Mouse (Mus musculus) kidney, adult 2 months (tissue): ENCODE results near the gene Gmds. TPM values are rescaled to one million over a fixed set of nuclear protein-coding genes. Genes with fewer than 3 reads are reported as not detected.

Experiments
- DNase-seq: peaks from one replicate; pipeline ENCODE4 v3.0.0; 2021
- H3K27ac ChIP-seq: fragments of 200-500 bp; 2 replicates; pipeline ENCODE4 v1.5.1; 2012; ENCODE audit warnings: low read depth, low read length, control low read depth, inconsistent platforms; ENCODE audit not compliant: insufficient read depth
- H3K27me3 ChIP-seq: fragments of 200-500 bp; replicated peaks from 2 replicates; pipeline ENCODE4 v1.6.1; 2012; ENCODE audit warnings: mild to moderate bottlenecking, moderate library complexity, low read length, inconsistent platforms; ENCODE audit not compliant: control insufficient read depth, insufficient read depth
- H3K36me3 ChIP-seq: fragments of 200-500 bp; 2 replicates; pipeline ENCODE4 v1.6.1; 2012; ENCODE audit warnings: mild to moderate bottlenecking, moderate library complexity, low read length, inconsistent platforms; ENCODE audit not compliant: control insufficient read depth, insufficient read depth
- H3K4me1 ChIP-seq: fragments of 200-500 bp; 2 replicates; pipeline ENCODE4 v1.6.1; 2011; ENCODE audit warnings: low read length; ENCODE audit not compliant: control insufficient read depth, insufficient read depth
- H3K4me3 ChIP-seq: fragments of 200-500 bp; 2 replicates; pipeline ENCODE4 v1.5.1; 2011; ENCODE audit warnings: mild to moderate bottlenecking, low read depth, low read length, control low read depth; ENCODE audit not compliant: insufficient read depth
- CTCF ChIP-seq: fragments of 200-500 bp; conservative IDR thresholded peaks from 2 replicates; pipeline ENCODE4 v1.5.1; 2011; ENCODE audit warnings: low read depth, mild to moderate bottlenecking, control low read depth, low read length, moderate library complexity, mixed read lengths; ENCODE audit not compliant: insufficient read depth, insufficient read length
- POLR2A ChIP-seq: fragments of 200-500 bp; IDR thresholded peaks from one replicate; pipeline ENCODE4 v1.6.1; 2011; ENCODE audit warnings: low read depth, low read length, control low read depth
- WGBS: fragments of 180-500 bp; shearing (Covaris S2); methylation state at CpG from one replicate; pipeline ENCODE4 v1.1.7; 2018; 5-methylcytosine and 5-hydroxymethylcytosine counted together
- polyA plus RNA-seq: library from polyadenylated mRNA; depleted of rRNA; stranded (reverse); fragments of >200 nt; gene quantifications from 2 replicates; pipeline ENCODE4 v1.2.3, GENCODE M21; 2012

Gene Gmds
- polyA plus RNA-seq, 1 experiment: 15.7 TPM

DNA sequence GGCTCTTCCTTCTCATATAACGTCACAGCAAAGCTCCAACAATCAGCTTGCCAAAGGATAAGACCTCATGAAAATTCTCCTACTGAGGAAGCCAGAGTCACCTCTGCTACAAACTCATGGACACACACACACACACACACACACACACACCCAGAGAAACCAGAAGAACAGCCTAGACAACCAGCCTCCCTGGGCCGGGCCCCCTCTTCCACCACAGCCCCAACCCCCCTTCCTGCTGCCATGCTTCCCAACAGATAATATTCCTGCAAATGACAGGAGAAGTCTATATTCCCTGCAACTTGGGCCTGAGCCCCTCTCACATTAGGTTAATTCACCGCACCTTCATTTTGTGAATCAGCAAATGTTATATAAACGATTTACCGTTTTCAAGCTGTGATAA is 545.4 kb downstream of the Gmds start:
- Histone ChIP-seq H3K36me3 (no peaks in the 10 kb centered on the region), H3K4me3 (no peak overlapping the region), H3K27me3 (0 out of 2 replicates have a peak, but pooled peaks cover 1% of the 10 kb centered on the region), H3K4me1 (no peaks in the 10 kb centered on the region), H3K27ac (no peak overlapping the region)
- 42% methylated on average over 5 of the region's 5 CpGs for WGBS
- no peak for DNase-seq
- TF ChIP-seq CTCF (no peak), POLR2A (no peak)

DNA sequence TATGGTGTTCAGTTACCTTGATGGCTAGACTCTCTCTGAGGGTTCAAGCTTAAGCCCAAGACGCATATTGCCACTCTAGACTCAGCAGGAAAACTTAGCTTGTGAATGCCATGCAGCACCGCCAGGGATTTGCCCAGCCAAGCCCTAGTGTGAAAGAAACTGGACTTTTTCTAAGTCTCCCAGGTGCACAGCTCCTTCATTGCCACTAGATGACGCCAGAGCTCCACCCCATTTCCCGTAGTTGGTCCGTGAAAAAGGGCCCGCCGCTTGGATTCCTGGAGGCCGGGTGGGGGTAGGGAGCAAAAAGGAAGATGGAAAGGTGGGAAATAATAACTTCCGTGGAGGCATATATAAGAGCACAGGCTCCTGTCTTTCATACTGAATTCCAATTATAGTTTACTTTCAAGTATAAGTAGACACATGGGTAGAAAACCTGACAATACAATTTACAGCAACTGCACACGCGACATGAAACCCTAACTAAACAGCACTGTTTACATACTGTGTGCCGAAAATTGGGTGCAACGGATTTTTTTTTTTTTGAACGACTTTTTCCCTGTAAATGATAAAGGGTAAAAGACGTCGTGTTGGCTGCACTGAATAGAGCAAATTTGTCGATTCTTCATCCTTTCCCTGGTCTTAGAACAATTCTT is 545.9 kb downstream of the Gmds start:
- 17% methylated on average over 17 of the region's 17 CpGs for WGBS
- Histone ChIP-seq H3K27me3 (0 out of 2 replicates have a peak, but pooled peaks cover 1% of the 10 kb centered on the region), H3K4me3 (no peak overlapping the region), H3K4me1 (no peaks in the 10 kb centered on the region), H3K36me3 (no peaks in the 10 kb centered on the region), H3K27ac (no peak overlapping the region)
- TF ChIP-seq POLR2A: no peak
- peak; percentile 93 for TF ChIP-seq CTCF
- DNase-seq: peak; percentile 38

DNA sequence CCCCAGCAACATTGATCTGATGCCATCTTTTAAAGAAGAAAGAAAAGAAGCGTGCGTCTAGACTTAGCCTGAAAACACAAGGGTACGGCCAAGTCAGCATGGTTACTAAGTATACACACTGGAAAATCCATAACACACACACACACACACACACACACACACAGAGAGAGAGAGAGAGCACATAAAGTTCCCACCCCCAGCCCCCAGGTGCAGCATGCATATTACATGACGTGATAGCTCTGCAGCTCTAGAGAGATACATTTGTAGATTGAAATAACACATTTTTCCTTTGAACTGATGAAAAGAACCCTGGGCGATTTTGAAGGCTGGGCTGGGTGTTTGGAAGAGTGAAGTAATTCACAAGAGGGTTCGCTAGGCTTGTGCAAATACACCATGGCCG is 553.8 kb downstream of the Gmds start:
- no peak for TF ChIP-seq POLR2A
- TF ChIP-seq CTCF: no peak
- Histone ChIP-seq H3K4me1 (no peaks in the 10 kb centered on the region), H3K27me3 (no peaks in the 10 kb centered on the region), H3K36me3 (no peaks in the 10 kb centered on the region), H3K27ac (no peak overlapping the region), H3K4me3 (no peak overlapping the region)
- no peak for DNase-seq
- 88% methylated on average over 7 of the region's 7 CpGs for WGBS

DNA sequence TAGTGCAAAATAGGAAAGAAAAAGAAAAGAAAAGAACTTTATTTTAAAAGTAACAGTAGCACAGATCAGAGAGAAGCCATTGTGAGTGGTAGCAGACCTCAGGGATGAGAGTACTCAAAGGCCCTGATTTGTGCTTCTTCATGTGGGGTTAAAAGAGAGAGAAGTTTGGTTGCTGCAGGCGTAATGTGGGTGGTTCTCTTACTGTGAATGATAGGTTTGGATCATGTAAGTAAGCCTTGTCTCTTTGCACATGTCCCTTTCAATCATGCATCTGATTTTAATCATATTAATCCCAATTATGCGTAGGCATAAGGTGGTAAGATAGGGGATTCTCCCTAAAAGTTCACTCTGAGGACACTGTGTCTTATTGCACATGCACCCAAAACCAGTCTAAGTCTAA is 556.5 kb downstream of the Gmds start:
- H3K4me3 ChIP-seq: no peak overlapping the region
- 96% methylated on average over 2 of the region's 2 CpGs for WGBS

DNA sequence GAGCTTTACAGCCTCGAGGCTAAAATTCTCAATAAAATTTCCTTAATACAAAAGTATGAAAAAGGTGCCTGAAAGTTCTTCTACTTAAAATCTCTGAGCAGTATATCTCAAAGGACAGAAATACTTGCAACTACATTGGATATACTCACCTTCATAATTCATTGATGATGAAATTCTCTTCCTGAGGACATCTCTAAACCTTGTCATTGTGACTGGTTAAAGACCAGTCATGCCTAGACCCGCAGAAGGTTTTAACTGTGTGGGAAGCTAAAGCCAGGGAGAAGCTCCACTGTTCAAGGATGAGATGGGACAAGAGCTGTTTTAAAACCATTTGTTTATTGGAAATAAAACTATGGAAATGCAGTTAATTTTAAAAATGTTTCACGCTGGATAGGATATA is 558.2 kb downstream of the Gmds start:
- no peak overlapping the region for H3K27ac ChIP-seq
- H3K4me3 ChIP-seq: no peak overlapping the region
- H3K27me3 ChIP-seq: no peaks in the 10 kb centered on the region
- 83% methylated on average over 3 of the region's 3 CpGs for WGBS
- no peak for TF ChIP-seq POLR2A
- no peak for TF ChIP-seq CTCF
- no peaks in the 10 kb centered on the region for H3K4me1 ChIP-seq
- no peaks in the 10 kb centered on the region for H3K36me3 ChIP-seq
- DNase-seq: no peak

More for the DNA sequence above, 556.5 kb downstream of the Gmds start:
- no peak for DNase-seq
- Histone ChIP-seq H3K27me3 (no peaks in the 10 kb centered on the region), H3K4me1 (no peaks in the 10 kb centered on the region), H3K27ac (no peak overlapping the region), H3K36me3 (no peaks in the 10 kb centered on the region)
- TF ChIP-seq CTCF (no peak), POLR2A (no peak)

DNA sequence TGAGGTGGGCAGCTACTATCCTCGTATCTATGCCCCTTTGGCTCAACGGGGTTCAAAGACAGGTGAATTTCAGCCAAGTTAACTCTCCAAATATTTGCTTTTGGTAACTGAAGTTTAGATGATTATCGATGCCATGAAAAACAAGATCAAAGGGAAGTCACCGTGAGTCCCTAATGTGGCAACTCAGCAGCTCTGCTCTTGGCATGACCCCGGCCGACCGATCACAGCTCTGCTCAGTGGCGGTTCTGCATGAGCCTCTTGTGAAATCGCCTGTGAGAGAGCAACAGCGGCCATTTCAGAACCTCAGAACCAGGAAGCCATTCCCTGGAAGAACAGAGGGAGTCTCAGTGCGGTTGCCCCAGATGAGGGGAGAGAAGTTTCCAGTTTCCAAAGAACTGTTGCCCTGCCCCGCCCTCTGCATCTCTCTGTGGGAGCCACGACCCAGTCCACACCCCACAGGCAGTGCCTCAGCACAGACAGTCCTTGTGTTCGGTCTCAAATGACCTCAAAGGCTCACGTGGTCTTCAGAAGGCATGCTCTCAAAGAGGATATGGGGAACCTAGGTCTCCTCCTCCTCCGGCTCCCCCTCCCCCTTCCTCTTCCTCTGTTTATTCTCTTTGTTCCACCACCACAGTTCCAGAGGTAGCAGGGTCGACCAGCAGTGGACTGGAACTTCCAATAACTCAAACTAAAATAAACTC is 559.1 kb downstream of the Gmds start:
- Histone ChIP-seq H3K36me3 (no peaks in the 10 kb centered on the region), H3K27ac (no peak overlapping the region), H3K4me1 (no peaks in the 10 kb centered on the region), H3K4me3 (no peak overlapping the region), H3K27me3 (no peaks in the 10 kb centered on the region)
- 38% methylated on average over 17 of the region's 17 CpGs for WGBS
- TF ChIP-seq POLR2A (no peak), CTCF (no peak)
- DNase-seq: no peak

DNA sequence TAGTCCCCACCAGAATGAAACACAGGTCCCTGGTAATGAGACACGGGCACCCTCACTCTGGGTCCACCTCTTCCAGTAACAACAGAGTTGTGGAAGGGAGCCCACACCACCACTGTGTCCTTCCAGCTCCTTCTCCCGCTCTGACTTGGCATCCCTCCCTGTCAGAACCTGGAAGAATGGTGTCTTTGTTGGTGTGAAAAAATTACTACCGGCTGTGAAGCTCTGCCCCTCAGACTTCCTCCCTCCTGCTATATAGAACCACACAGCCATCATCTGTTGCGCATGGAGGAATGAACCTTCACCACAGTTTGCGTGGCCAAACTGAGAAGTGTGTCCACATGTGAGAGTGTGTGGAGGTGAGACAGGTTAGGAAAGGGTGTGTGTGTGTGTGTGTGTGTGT is 562.8 kb downstream of the Gmds start:
- WGBS: 72% methylated on average over 5 of the region's 5 CpGs
- no peak for DNase-seq
- Histone ChIP-seq H3K4me3 (no peak overlapping the region), H3K4me1 (no peaks in the 10 kb centered on the region), H3K27me3 (no peaks in the 10 kb centered on the region), H3K36me3 (no peaks in the 10 kb centered on the region), H3K27ac (no peak overlapping the region)
- no peak for TF ChIP-seq POLR2A
- no peak for TF ChIP-seq CTCF
